In genomic region chr9:42301082-42301633, GRCm38 (mm10) we compare ENCODE assay signal across 24 mouse cellular contexts.
"Had no signal": no experiment of that assay in that cellular context is flagged by ENCODE, and none has a peak within 500 bp of the region (broad histone marks: within the 10 kb centered on the region; RNA-seq: fewer than 3 reads in every experiment).

No protein-coding gene starts in this region.

- ATAC-seq: hindbrain, embryonic 16.5 days; inflammation-experienced regulatory T-cells, adult 6 months; intestine, embryonic 15.5 days; intestine, postnatal 0 days had no signal

- DNase-seq: gastrocnemius, postnatal 14 days; gastrocnemius, postnatal 36 days; heart, adult 2 months; heart, postnatal 14 days; heart, postnatal 36 days; kidney, adult 18-20 months; kidney, adult 8-10 months; kidney, postnatal 10 days; kidney, postnatal 25 days; kidney, postnatal 4 days; liver; liver, embryonic 13.5 days had no signal

- H3K27me3 ChIP-seq: hindbrain, embryonic 12.5 days; intestine, embryonic 15.5 days; limb, embryonic 12.5 days; liver, embryonic 13.5 days; liver, embryonic 15.5 days had no signal

- H3K4me3 ChIP-seq: heart, adult 2 months; heart, embryonic 12.5 days; hindbrain, embryonic 12.5 days; intestine, embryonic 15.5 days; layer of hippocampus, adult 2 months; left cerebral cortex, adult 2 months; limb, embryonic 10.5 days; limb, embryonic 12.5 days; liver, embryonic 13.5 days; liver, embryonic 15.5 days had no signal

- H3K9me3 ChIP-seq: heart, embryonic 12.5 days; hindbrain, embryonic 12.5 days; intestine, embryonic 15.5 days; limb, embryonic 10.5 days; limb, embryonic 12.5 days; liver, embryonic 13.5 days; liver, embryonic 15.5 days had no signal

- H3K4me1 ChIP-seq: heart, embryonic 12.5 days; hindbrain, embryonic 12.5 days; intestine, embryonic 15.5 days; limb, embryonic 10.5 days; limb, embryonic 12.5 days; liver, embryonic 13.5 days; liver, embryonic 15.5 days had no signal

- H3K27ac ChIP-seq: heart, adult 2 months; hindbrain, embryonic 12.5 days; hindbrain, embryonic 14.5 days; intestine, embryonic 15.5 days; layer of hippocampus, adult 2 months; left cerebral cortex, adult 2 months; limb, embryonic 10.5 days; limb, embryonic 12.5 days; liver, embryonic 13.5 days; liver, embryonic 15.5 days had no signal

- H3K36me3 ChIP-seq: heart, embryonic 12.5 days; hindbrain, embryonic 12.5 days; intestine, embryonic 15.5 days; limb, embryonic 10.5 days; limb, embryonic 12.5 days; liver, embryonic 13.5 days; liver, embryonic 15.5 days had no signal
